Mouse (Mus musculus) MEL (cell line): ENCODE data around the gene Enox1. TPM values are rescaled to one million over a fixed set of nuclear protein-coding genes. Genes with fewer than 3 reads are reported as not detected.

ENCODE experiments used
- DNase-seq: peaks from one replicate; pipeline ENCODE4 v3.0.0; 2011; ENCODE audit warnings: low read depth, low spot score
- H3K27ac ChIP-seq: 2 replicates; pipeline ENCODE4 v1.5.1; 2012; ENCODE audit warnings: low read depth, mild to moderate bottlenecking, control low read depth, low read length, moderate library complexity; ENCODE audit not compliant: control insufficient read depth
- H3K27me3 ChIP-seq, 2 experiments: fragments of 150-350 bp in 1 of 2; sonication (generic) in 1 of 2; 2 replicates each; pipeline ENCODE4 v1.6.1; 2012; ENCODE audit warnings: low read length in 2 of 2, mild to moderate bottlenecking in 2 of 2, improper control_type of control experiment in 1 of 2, moderate library complexity in 1 of 2; ENCODE audit not compliant: insufficient read depth in 2 of 2, control insufficient read depth in 1 of 2
- H3K36me3 ChIP-seq, 2 experiments: 2 replicates each; pipeline ENCODE4 v1.6.1; 2012 to 2014; ENCODE audit warnings: low read length in 2 of 2, improper control_type of control experiment in 1 of 2, inconsistent platforms in 1 of 2, mild to moderate bottlenecking in 1 of 2; ENCODE audit not compliant: insufficient read depth in 2 of 2, control insufficient read depth in 1 of 2
- H3K4me1 ChIP-seq, 2 experiments: fragments of 150-350 bp in 1 of 2; sonication (generic) in 1 of 2; 2 replicates each; pipeline ENCODE4 v1.6.1; 2012; ENCODE audit warnings: low read length in 2 of 2, improper control_type of control experiment in 1 of 2, mild to moderate bottlenecking in 1 of 2; ENCODE audit not compliant: insufficient read depth in 2 of 2, control insufficient read depth in 1 of 2
- H3K4me3 ChIP-seq, 2 experiments: fragments of 150-350 bp in 1 of 2; sonication (generic) in 1 of 2; 2 replicates each; pipeline ENCODE4 v1.5.1; 2012; ENCODE audit warnings: low read depth in 2 of 2, low read length in 2 of 2, mild to moderate bottlenecking in 2 of 2, moderate library complexity in 2 of 2, control low read depth in 1 of 2, improper control_type of control experiment in 1 of 2; ENCODE audit not compliant: control insufficient read depth in 1 of 2, insufficient read depth in 1 of 2
- H3K79me2 ChIP-seq: 2 replicates; pipeline ENCODE4 v1.6.1; 2012; ENCODE audit warnings: mild to moderate bottlenecking, low read length, moderate library complexity; ENCODE audit not compliant: control insufficient read depth, poor library complexity, insufficient read depth
- H3K9ac ChIP-seq: 2 replicates; pipeline ENCODE4 v1.6.1; 2012; ENCODE audit warnings: low read depth, mild to moderate bottlenecking, control low read depth, low read length, moderate library complexity; ENCODE audit not compliant: control insufficient read depth, poor library complexity, severe bottlenecking
- H3K9me3 ChIP-seq: fragments of 150-350 bp; sonication (generic); replicated peaks from 2 replicates; pipeline ENCODE4 v1.6.1; 2012; ENCODE audit warnings: mild to moderate bottlenecking, low read length, improper control_type of control experiment, moderate library complexity; ENCODE audit not compliant: insufficient read depth
- EP300 ChIP-seq, 2 experiments: IDR thresholded peaks; 2 replicates each; pipeline ENCODE4 v1.6.1; 2011; ENCODE audit warnings: improper control_type of control experiment in 2 of 2, low read length in 2 of 2, low read depth in 1 of 2, mild to moderate bottlenecking in 1 of 2
- GABPA ChIP-seq: IDR thresholded peaks from 2 replicates; pipeline ENCODE4 v1.6.1; 2012; ENCODE audit warnings: low read depth, mild to moderate bottlenecking, inconsistent platforms, low read length, improper control_type of control experiment, moderate library complexity
- GATA1 ChIP-seq: IDR thresholded peaks from 2 replicates; pipeline ENCODE4 v1.6.1; 2011; ENCODE audit warnings: low read depth, low read length, improper control_type of control experiment
- JUND ChIP-seq: IDR thresholded peaks from 2 replicates; pipeline ENCODE4 v1.6.1; 2011; ENCODE audit warnings: low read depth, mild to moderate bottlenecking, improper control_type of control experiment, low read length
- MAX ChIP-seq: IDR thresholded peaks from 2 replicates; pipeline ENCODE4 v1.6.1; 2011; ENCODE audit warnings: low read length, improper control_type of control experiment
- MAZ ChIP-seq: IDR thresholded peaks from 2 replicates; pipeline ENCODE4 v1.6.1; 2012; ENCODE audit warnings: low read depth, mild to moderate bottlenecking, inconsistent platforms, low read length, improper control_type of control experiment
- MXI1 ChIP-seq: IDR thresholded peaks from 2 replicates; pipeline ENCODE4 v1.6.1; 2011; ENCODE audit warnings: mild to moderate bottlenecking, low read depth, low read length, improper control_type of control experiment
- MYB ChIP-seq: IDR thresholded peaks from 2 replicates; pipeline ENCODE4 v1.6.1; 2011; ENCODE audit warnings: mild to moderate bottlenecking, low read depth, low read length, improper control_type of control experiment
- POLR2AphosphoS5 ChIP-seq: IDR thresholded peaks from 2 replicates; pipeline ENCODE4 v1.6.1; 2012; ENCODE audit warnings: low read depth, borderline replicate concordance, mild to moderate bottlenecking, inconsistent platforms, low read length, moderate library complexity, mixed read lengths
- RAD21 ChIP-seq: IDR thresholded peaks from 2 replicates; pipeline ENCODE4 v1.6.1; 2011; ENCODE audit warnings: mild to moderate bottlenecking, low read depth, low read length, improper control_type of control experiment
- TBP ChIP-seq: IDR thresholded peaks from 2 replicates; pipeline ENCODE4 v1.8.0; 2011; ENCODE audit warnings: low read depth, low read length, improper control_type of control experiment
- ZKSCAN1 ChIP-seq: IDR thresholded peaks from 2 replicates; pipeline ENCODE4 v1.6.1; 2012; ENCODE audit warnings: low read depth, mild to moderate bottlenecking, inconsistent platforms, low read length, improper control_type of control experiment, moderate library complexity
- ZMIZ1 ChIP-seq: IDR thresholded peaks from 2 replicates; pipeline ENCODE4 v1.6.1; 2012; ENCODE audit warnings: low read depth, mild to moderate bottlenecking, inconsistent platforms, low read length, improper control_type of control experiment, moderate library complexity
- polyA plus RNA-seq, 2 experiments: library from polyadenylated mRNA; stranded (reverse) in 1 of 2; unstranded in 1 of 2; fragments of >175 nt in 1 of 2; fragments of >200 nt in 1 of 2; gene quantifications; 2 replicates each; pipeline versions ENCODE4 v1.2.1 to v1.2.4; 2012; ENCODE audit warnings: low replicate concordance in 2 of 2, low read depth in 1 of 2; ENCODE audit not compliant: insufficient read length in 2 of 2, insufficient read depth in 1 of 2, missing spikeins in 1 of 2
- total RNA-seq: library from RNA; depleted of rRNA; stranded (reverse); fragments of 300-350 nt; gene quantifications from 2 replicates; pipeline ENCODE4 v1.2.3, GENCODE M21; 2012

Enox1 gene
- total and polyA plus RNA-seq, 3 experiments: not detected

DNA sequence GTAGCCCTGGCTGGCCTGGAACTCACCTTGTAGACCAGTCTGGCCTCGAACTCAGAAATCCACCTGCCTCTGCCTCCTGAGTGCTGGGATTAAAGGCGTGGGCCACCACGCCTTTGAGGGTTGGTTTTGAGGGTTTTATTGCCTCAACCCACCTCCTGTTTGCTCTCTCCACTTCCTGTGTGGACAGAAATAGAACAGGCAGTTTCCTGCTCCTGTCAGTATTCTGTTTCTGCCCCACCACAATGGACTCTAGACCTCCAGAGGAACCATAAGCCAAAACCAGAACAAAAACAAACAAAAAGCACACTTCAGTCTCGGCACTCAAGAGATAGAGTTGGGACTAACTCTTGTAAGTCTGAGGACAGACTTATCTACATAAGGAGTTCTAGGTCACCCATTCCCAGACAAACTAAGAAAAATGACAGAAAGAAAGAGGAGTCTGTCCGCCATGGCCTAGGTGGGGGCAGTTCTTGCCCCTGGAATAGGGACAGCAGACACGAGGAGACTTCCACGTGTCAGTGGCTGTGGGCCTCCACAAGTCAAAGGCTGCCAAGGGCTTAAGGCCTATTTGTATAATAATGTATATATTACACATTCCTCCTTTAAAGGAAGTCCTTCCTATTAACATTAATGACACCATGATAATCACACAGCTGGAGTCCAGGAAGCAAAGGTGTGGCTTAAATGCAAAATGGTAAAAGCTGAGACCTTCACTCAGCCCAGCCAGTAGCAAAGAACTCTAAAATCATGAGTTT lies 362.6 kb downstream of the Enox1 start:
- no peaks in the 10 kb centered on the region for H3K36me3 ChIP-seq
- TF ChIP-seq MYB: no peak
- TF ChIP-seq MXI1: no peak
- TF ChIP-seq MAX: no peak
- no peak for TF ChIP-seq GATA1
- TF ChIP-seq, all 39 proteins: peak for 0
- H3K4me3 ChIP-seq: no peak overlapping the region
- H3K9ac ChIP-seq: no peak overlapping the region
- H3K79me2 ChIP-seq: no peaks in the 10 kb centered on the region
- no peak overlapping the region for H3K27ac ChIP-seq
- no peaks in the 10 kb centered on the region for H3K9me3 ChIP-seq
- no peaks in the 10 kb centered on the region for H3K4me1 ChIP-seq
- DNase-seq: no peak
- H3K27me3 ChIP-seq: no peaks in the 10 kb centered on the region

DNA sequence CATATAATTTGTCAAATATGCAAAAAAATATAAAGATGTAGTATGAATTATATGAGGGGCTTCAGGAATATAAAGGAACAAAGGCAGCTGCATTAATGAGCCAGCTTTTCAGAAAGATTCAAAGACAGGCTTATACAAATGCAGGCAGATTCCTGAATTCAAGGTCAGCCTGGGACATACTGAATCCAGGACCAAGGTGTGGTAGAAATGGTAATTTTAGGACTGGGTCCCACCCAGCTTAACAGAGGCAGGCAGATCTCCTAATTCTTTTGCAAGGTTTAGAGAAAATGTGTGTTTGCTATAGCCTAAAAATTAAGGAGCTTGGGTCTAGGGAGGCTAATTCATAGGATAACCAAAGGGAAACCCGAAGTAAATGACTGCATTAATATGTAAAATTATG lies 363.1 kb downstream of the Enox1 start:
- H3K36me3 ChIP-seq: no peaks in the 10 kb centered on the region
- DNase-seq: no peak
- H3K27ac ChIP-seq: no peak overlapping the region
- no peak overlapping the region for H3K4me3 ChIP-seq
- H3K27me3 ChIP-seq: no peaks in the 10 kb centered on the region
- H3K79me2 ChIP-seq: no peaks in the 10 kb centered on the region
- H3K9ac ChIP-seq: no peak overlapping the region
- TF ChIP-seq TBP: no peak
- no peak for TF ChIP-seq MAX
- no peak for TF ChIP-seq JUND
- no peak for TF ChIP-seq ZKSCAN1
- TF ChIP-seq ZMIZ1: no peak
- no peak for TF ChIP-seq MYB
- TF ChIP-seq GABPA: no peak
- no peak for TF ChIP-seq EP300 (IDR thresholded peaks at IDR 0.05; ENCODE audit: low read depth in 1 of 2, low read length in 2 of 2)
- TF ChIP-seq, all 39 proteins: peak for 0
- Histone ChIP-seq H3K9me3 (no peaks in the 10 kb centered on the region), H3K4me1 (no peaks in the 10 kb centered on the region)

GRCm38 (mm10) chr14:77524303-77524702 lies 367.7 kb downstream of the Enox1 start:
- no peak for DNase-seq
- Histone ChIP-seq H3K27ac (no peak overlapping the region), H3K9me3 (no peaks in the 10 kb centered on the region)
- TF ChIP-seq RAD21: no peak
- no peak for TF ChIP-seq MAZ
- no peak for TF ChIP-seq POLR2AphosphoS5
- TF ChIP-seq, all 39 proteins: peak for 0
- Histone ChIP-seq H3K9ac (no peak overlapping the region), H3K27me3 (no peaks in the 10 kb centered on the region), H3K79me2 (no peaks in the 10 kb centered on the region), H3K36me3 (no peaks in the 10 kb centered on the region), H3K4me1 (no peaks in the 10 kb centered on the region), H3K4me3 (no peak overlapping the region)
